Mouse (Mus musculus) duodenum, adult 2 months (tissue): Measurements from ENCODE around the gene Gm11127. TPM values are rescaled to one million over a fixed set of nuclear protein-coding genes. Genes with fewer than 3 reads are reported as not detected.

Experiments used
- polyA plus RNA-seq: library from polyadenylated mRNA; depleted of rRNA; stranded (reverse); fragments of >200 nt; gene quantifications from 2 replicates; pipeline ENCODE4 v1.2.3, GENCODE M21; 2012; ENCODE audit warnings: low replicate concordance; rRNA removed

The Gm11127 gene
- 46.7 and 279 TPM in 2 replicates for polyA plus RNA-seq

DNA sequence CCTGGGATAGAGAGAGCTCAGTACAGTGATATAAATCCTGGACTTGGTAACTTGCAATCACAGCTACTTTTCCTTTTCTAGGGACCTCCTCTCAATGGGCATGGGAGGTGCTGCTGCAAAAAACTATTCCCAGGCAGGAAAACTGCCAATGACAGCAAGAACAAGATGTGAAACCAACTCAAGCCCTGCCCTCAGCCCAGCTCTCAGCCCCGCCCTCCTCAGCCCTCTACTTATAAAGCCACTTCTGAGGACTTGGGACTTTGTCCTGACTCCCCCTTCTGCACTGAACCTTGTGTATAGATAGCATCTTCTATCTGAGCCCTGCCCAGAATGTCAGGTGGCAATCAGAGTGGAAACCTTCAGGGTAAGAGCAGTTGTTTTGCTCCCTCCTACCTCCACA lies at the start of gene Gm11127:
Gene Gm11127, minus strand, starts transcription at position 10 of the 400 bp plus-strand sequence.

DNA sequence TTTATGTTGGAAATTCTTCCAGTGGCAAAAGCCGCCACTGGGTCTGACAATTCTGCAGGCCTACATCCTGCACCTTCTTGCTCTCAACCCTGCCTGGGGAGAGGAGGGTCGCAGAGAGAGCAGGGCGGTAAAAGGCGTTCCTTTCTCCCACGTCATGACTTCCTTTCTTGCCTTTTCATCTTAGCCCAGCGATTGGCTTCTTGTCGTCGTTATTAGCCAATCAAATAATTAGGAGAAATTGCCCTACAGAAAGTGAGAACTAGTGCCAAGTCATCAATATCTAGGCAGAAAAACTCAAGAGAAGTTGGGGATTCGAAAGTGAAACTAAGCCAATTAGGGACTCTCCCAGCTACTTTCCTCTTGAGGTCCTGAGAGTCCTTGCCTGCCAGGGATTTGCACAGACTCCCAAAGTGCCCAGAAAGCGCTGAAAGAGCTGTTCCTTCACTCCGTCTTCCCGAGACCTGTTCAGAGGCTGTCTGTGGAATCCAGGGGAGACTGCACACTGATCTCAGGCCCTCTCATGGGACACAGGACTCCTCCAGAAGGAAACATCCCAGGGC lies 15.5 kb downstream of the Gm11127 start, which contains the start of the genes H2-T22 and Gm6034:
Gene H2-T22, minus strand, starts transcription at position 138 of the 560 bp plus-strand sequence.
Gene Gm6034, plus strand, starts transcription at position 352 of the 560 bp plus-strand sequence.

DNA sequence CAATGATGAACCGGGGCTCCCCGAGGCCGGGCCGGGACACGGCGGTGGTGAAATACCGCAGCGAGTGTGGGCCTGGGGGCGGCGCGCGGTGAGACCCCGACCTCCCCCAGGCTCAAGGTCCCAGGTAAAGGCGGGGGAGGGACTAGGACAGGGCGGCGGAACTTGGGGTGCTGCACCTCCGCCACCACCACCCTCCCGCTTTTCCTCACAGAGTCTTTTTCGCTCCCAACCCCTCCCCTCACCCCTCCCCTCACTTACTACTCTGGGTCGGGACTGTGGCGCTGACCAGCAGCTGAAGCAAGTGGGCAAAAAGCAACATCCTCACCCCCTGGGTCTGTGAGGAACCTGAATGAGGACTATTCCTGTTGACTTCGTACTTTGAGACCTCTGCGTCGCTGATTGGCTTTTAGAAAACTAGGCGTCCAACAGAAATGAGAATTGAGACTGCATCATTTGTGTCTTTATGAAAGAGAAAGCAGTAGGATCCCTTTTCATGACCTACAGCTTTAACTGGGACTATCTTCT lies 25.8 kb downstream of the Gm11127 start, which contains the start of gene H2-T23:
Gene H2-T23, minus strand, starts transcription at position 505 of the 525 bp plus-strand sequence.

DNA sequence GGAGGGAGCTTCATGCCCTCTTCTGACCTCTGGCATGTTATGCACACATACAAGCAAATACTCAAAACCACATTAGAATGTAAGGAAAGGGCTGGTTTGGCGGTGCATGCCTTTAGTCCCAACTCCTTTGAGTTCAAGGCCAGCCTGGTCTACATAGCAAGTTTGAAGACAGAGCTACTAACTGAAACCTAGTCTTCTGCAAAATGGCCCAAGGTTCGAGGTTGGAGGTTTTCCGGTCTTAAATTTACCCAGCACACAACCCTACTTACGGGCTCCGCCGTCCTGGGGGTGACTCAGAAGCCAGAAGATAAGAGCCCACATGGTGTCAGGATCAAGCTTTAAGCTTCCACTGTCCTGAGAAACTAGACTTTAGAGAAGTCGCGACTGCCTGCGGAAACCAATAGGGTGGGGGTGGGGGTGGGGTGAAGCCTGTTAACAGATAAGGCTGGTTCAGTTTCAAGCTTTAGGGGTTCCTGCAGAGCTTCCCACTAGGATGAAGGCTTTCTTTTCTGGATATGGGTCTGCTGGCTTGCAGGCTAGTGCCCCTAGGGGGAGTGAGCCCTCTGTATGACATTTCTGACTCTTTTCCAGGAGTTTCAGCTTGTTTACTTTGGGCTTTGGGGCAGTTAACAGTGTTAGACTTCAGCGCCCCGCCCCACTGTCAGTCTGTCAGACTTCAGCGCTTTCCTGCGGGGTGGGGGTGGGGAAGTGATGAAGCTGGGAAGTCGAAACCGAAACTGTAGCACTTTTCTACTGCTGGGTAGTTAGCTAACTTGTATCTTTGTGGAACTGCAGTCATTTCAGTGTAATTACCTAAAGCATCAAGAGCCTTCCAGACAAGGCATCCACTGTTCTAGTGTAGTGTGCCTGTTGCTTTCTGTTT lies 37.7 kb downstream of the Gm11127 start, which contains the start of gene H2-T24:
Gene H2-T24, minus strand, starts transcription at position 370 of the 883 bp plus-strand sequence.

Other genes starting within 250 kb of the Gm11127 start
- gene Ier3, start 236.7 kb downstream of the Gm11127 start, polyA plus RNA-seq, result 20.3 and 22.3 TPM in 2 replicates
- 39.8 and 40.1 TPM in 2 replicates for gene Flot1, start 235.1 kb downstream of the Gm11127 start, polyA plus RNA-seq
- gene Tubb5, start 220.1 kb downstream of the Gm11127 start, polyA plus RNA-seq, result 105 and 114 TPM in 2 replicates
- gene Mdc1, start 216.9 kb downstream of the Gm11127 start, polyA plus RNA-seq, result 1.4 and 3.0 TPM in 2 replicates
- 13.6 and 21.1 TPM in 2 replicates for gene Nrm, start 197.1 kb downstream of the Gm11127 start, polyA plus RNA-seq
- gene Ppp1r18, start 192.8 kb downstream of the Gm11127 start, polyA plus RNA-seq, result 16.2 and 25.7 TPM in 2 replicates
- 36.5 and 59.4 TPM in 2 replicates for gene Dhx16, start 178.6 kb downstream of the Gm11127 start, polyA plus RNA-seq
- gene 2310061I04Rik, start 160.9 kb downstream of the Gm11127 start, polyA plus RNA-seq, result 180 and 283 TPM in 2 replicates
- gene Atat1, start 148.3 kb downstream of the Gm11127 start, polyA plus RNA-seq, result 47.1 and 64.0 TPM in 2 replicates
- 74.3 and 76.9 TPM in 2 replicates for gene Mrps18b, start 142.0 kb downstream of the Gm11127 start, polyA plus RNA-seq
- 25.8 and 36.2 TPM in 2 replicates for gene Ppp1r10, start 141.9 kb downstream of the Gm11127 start, polyA plus RNA-seq
- 60.3 and 89.7 TPM in 2 replicates for gene Abcf1, start 88.6 kb downstream of the Gm11127 start, polyA plus RNA-seq
- gene Gnl1, start 78.5 kb downstream of the Gm11127 start, polyA plus RNA-seq, result 17.2 and 34.2 TPM in 2 replicates
- gene Prr3, start 78.1 kb downstream of the Gm11127 start, polyA plus RNA-seq, result 8.2 and 8.5 TPM in 2 replicates
- gene H2-T24, start 37.8 kb downstream of the Gm11127 start, polyA plus RNA-seq, result 1.2 and 1.9 TPM in 2 replicates
- 247 and 672 TPM in 2 replicates for gene H2-T23, start 25.5 kb downstream of the Gm11127 start, polyA plus RNA-seq
- 22.4 and 45.9 TPM in 2 replicates for gene H2-T22, start 15.6 kb downstream of the Gm11127 start, polyA plus RNA-seq
- not detected in 2 replicates for gene Gm6034, start 15.4 kb downstream of the Gm11127 start, polyA plus RNA-seq
- gene Gm19684, start 63.3 kb upstream of the Gm11127 start, polyA plus RNA-seq, result 0.06 TPM in 2 replicates
- 12.6 and 15.9 TPM in 2 replicates for gene Gm7030, start 71.1 kb upstream of the Gm11127 start, polyA plus RNA-seq
- gene Gm8909, start 110.2 kb upstream of the Gm11127 start, polyA plus RNA-seq, result 99.5 and 293 TPM in 2 replicates
- gene H2-T3, start 131.9 kb upstream of the Gm11127 start, polyA plus RNA-seq, result 118 and 133 TPM in 2 replicates
- gene Rpp21, start 199.7 kb upstream of the Gm11127 start, polyA plus RNA-seq, result 132 and 151 TPM in 2 replicates
- 5.3 and 8.0 TPM in 2 replicates for gene Trim39, start 213.9 kb upstream of the Gm11127 start, polyA plus RNA-seq
- gene H2-M10.2, start 228.1 kb upstream of the Gm11127 start, polyA plus RNA-seq, result not detected in 2 replicates